Mouse (Mus musculus): ENCODE results near the gene Dnmt3a. TPM values are rescaled to one million over a fixed set of nuclear protein-coding genes. Genes with fewer than 3 reads are reported as not detected.

Gene Dnmt3a
- polyA plus RNA-seq, 1 experiment from 2014 or later = 60.3 TPM

GRCm38 (mm10) chr12:3868676-3869458 is 63.1 kb downstream of the Dnmt3a start:
- no peak overlapping the region for H3K27ac ChIP-seq (ENCODE audit: low read length)
- DNase-seq (ENCODE audit: low spot score) (no peak), ATAC-seq (no peak)
- TF ChIP-seq CTCF (IDR thresholded peaks at IDR 0.05) (no peak), EP300 (IDR thresholded peaks at IDR 0.05) (no peak)
- H3K4me1 ChIP-seq (ENCODE audit: insufficient read depth, low read depth, low read length) = peaks cover 11% of the 10 kb centered on the region
- no peaks in the 10 kb centered on the region for H3K27me3 ChIP-seq (replicated peaks; ENCODE audit: insufficient read depth, low read length)
- H3K9ac ChIP-seq (replicated peaks; ENCODE audit: low read depth) = no peak overlapping the region
- H3K4me2 ChIP-seq (replicated peaks; ENCODE audit: low read depth, low read length) = no peak overlapping the region
- 57% methylated on average over 7 of the region's 7 CpGs for WGBS
- peaks cover 7% of the 10 kb centered on the region; the same call in 1 of the 2 replicates for H3K36me3 ChIP-seq (ENCODE audit: insufficient read depth, low read length)
- no peak overlapping the region for H3K4me3 ChIP-seq (ENCODE audit: low read depth, low read length)
- H3K9me3 ChIP-seq (ENCODE audit: low read length) = no peaks in the 10 kb centered on the region

- peaks cover 11% of the 10 kb centered on the region for H3K4me1 ChIP-seq (ENCODE audit: insufficient read depth, low read depth, low read length)
- 79% methylated on average over 5 of the region's 5 CpGs for WGBS
These were observed 64.2 kb downstream of the Dnmt3a start for GRCm38 (mm10) chr12:3870024-3870423.

GRCm38 (mm10) chr12:3870859-3871462 is 65.2 kb downstream of the Dnmt3a start:
- no peak for DNase-seq (ENCODE audit: low spot score)
- no peak overlapping the region for H3K4me2 ChIP-seq (replicated peaks; ENCODE audit: low read depth, low read length)
- WGBS = 32% methylated on average over 17 of the region's 19 CpGs
- no peak overlapping the region for H3K27ac ChIP-seq (ENCODE audit: low read length)
- H3K27me3 ChIP-seq (replicated peaks; ENCODE audit: insufficient read depth, low read length) = no peaks in the 10 kb centered on the region
- no peak for TF ChIP-seq EP300 (IDR thresholded peaks at IDR 0.05)
- peak; percentile 47 for TF ChIP-seq CTCF (IDR thresholded peaks at IDR 0.05)
- H3K9me3 ChIP-seq (ENCODE audit: low read length) = no peaks in the 10 kb centered on the region
- peaks cover 11% of the 10 kb centered on the region for H3K4me1 ChIP-seq (ENCODE audit: insufficient read depth, low read depth, low read length)
- no peak overlapping the region for H3K9ac ChIP-seq (replicated peaks; ENCODE audit: low read depth)
- H3K36me3 ChIP-seq (ENCODE audit: insufficient read depth, low read length) = peaks cover 9% of the 10 kb centered on the region; the same call in 1 of the 2 replicates
- no peak overlapping the region for H3K4me3 ChIP-seq (ENCODE audit: low read depth, low read length)
- ATAC-seq = no peak

More at GRCm38 (mm10) chr12:3870024-3870423, 64.2 kb downstream of the Dnmt3a start:
- TF ChIP-seq EP300 (IDR thresholded peaks at IDR 0.05) (no peak), CTCF (IDR thresholded peaks at IDR 0.05) (no peak)
- no peak overlapping the region for H3K4me2 ChIP-seq (replicated peaks; ENCODE audit: low read depth, low read length)
- H3K9me3 ChIP-seq (ENCODE audit: low read length) = no peaks in the 10 kb centered on the region
- H3K9ac ChIP-seq (replicated peaks; ENCODE audit: low read depth) = no peak overlapping the region
- no peak overlapping the region for H3K4me3 ChIP-seq (ENCODE audit: low read depth, low read length)
- H3K36me3 ChIP-seq (ENCODE audit: insufficient read depth, low read length) = peaks cover 7% of the 10 kb centered on the region; the same call in 1 of the 2 replicates
- DNase-seq (ENCODE audit: low spot score) (no peak), ATAC-seq (no peak)
- H3K27ac ChIP-seq (ENCODE audit: low read length) = no peak overlapping the region
- H3K27me3 ChIP-seq (replicated peaks; ENCODE audit: insufficient read depth, low read length) = no peaks in the 10 kb centered on the region

- Histone ChIP-seq H3K4me3 (ENCODE audit: low read depth, low read length) (no peak overlapping the region), H3K4me2 (replicated peaks; ENCODE audit: low read depth, low read length) (no peak overlapping the region), H3K27me3 (replicated peaks; ENCODE audit: insufficient read depth, low read length) (no peaks in the 10 kb centered on the region), H3K9ac (replicated peaks; ENCODE audit: low read depth) (no peak overlapping the region), H3K4me1 (ENCODE audit: insufficient read depth, low read depth, low read length) (peaks cover 11% of the 10 kb centered on the region), H3K9me3 (ENCODE audit: low read length) (no peaks in the 10 kb centered on the region), H3K36me3 (ENCODE audit: insufficient read depth, low read length) (peaks cover 12% of the 10 kb centered on the region; the same call in 1 of the 2 replicates), H3K27ac (ENCODE audit: low read length) (no peak overlapping the region)
- DNase-seq (ENCODE audit: low spot score) (peak; percentile 82), ATAC-seq (peak; percentile 72)
- WGBS = 31% methylated on average over 15 of the region's 15 CpGs
- TF ChIP-seq EP300 (IDR thresholded peaks at IDR 0.05) (no peak), CTCF (IDR thresholded peaks at IDR 0.05) (peak; percentile 72)
These were observed 65.8 kb downstream of the Dnmt3a start for GRCm38 (mm10) chr12:3871637-3872036.

- DNase-seq (ENCODE audit: low spot score) (no peak), ATAC-seq (no peak)
- no peaks in the 10 kb centered on the region for H3K27me3 ChIP-seq (replicated peaks; ENCODE audit: insufficient read depth, low read length)
- H3K4me1 ChIP-seq (ENCODE audit: insufficient read depth, low read depth, low read length) = peaks cover 11% of the 10 kb centered on the region
- H3K9me3 ChIP-seq (ENCODE audit: low read length) = no peaks in the 10 kb centered on the region
- TF ChIP-seq EP300 (IDR thresholded peaks at IDR 0.05) (no peak), CTCF (IDR thresholded peaks at IDR 0.05) (no peak)
- H3K36me3 ChIP-seq (ENCODE audit: insufficient read depth, low read length) = peaks cover 12% of the 10 kb centered on the region; the same call in 1 of the 2 replicates
- no peak overlapping the region for H3K4me2 ChIP-seq (replicated peaks; ENCODE audit: low read depth, low read length)
- peak overlapping the region; percentile 44; the same call in 1 of the 2 replicates for H3K27ac ChIP-seq (ENCODE audit: low read length)
- no peak overlapping the region for H3K4me3 ChIP-seq (ENCODE audit: low read depth, low read length)
- WGBS = 71% methylated on average over 9 of the region's 9 CpGs
- H3K9ac ChIP-seq (replicated peaks; ENCODE audit: low read depth) = no peak overlapping the region
These were observed 66.8 kb downstream of the Dnmt3a start for GRCm38 (mm10) chr12:3872410-3873230.

GRCm38 (mm10) chr12:3875474-3875873 is 69.7 kb downstream of the Dnmt3a start:
- Histone ChIP-seq H3K9ac (replicated peaks; ENCODE audit: low read depth) (no peak overlapping the region), H3K4me2 (replicated peaks; ENCODE audit: low read depth, low read length) (no peak overlapping the region), H3K36me3 (ENCODE audit: insufficient read depth, low read length) (peaks cover 21% of the 10 kb centered on the region; the same call in 1 of the 2 replicates), H3K9me3 (ENCODE audit: low read length) (no peaks in the 10 kb centered on the region), H3K4me3 (ENCODE audit: low read depth, low read length) (no peak overlapping the region), H3K4me1 (ENCODE audit: insufficient read depth, low read depth, low read length) (peaks cover 5% of the 10 kb centered on the region), H3K27me3 (replicated peaks; ENCODE audit: insufficient read depth, low read length) (no peaks in the 10 kb centered on the region), H3K27ac (ENCODE audit: low read length) (no peak overlapping the region)
- no peak for DNase-seq (ENCODE audit: low spot score)
- TF ChIP-seq EP300 (IDR thresholded peaks at IDR 0.05) (no peak), CTCF (IDR thresholded peaks at IDR 0.05) (peak; percentile 28)
- no peak for ATAC-seq

All from lung, postnatal 0 days (tissue).